Mouse (Mus musculus) hindbrain, embryonic 16.5 days (tissue): ENCODE results near the gene Ugt2b34. TPM values are rescaled to one million over a fixed set of nuclear protein-coding genes. Genes with fewer than 3 reads are reported as not detected.
"Not testable (repeated sequence)": the region's sequence is repeated elsewhere in the genome, so short reads cannot be mapped to it uniquely, and the experiment has no call there.

Experiments
- ATAC-seq: fragments of 200-750 bp; cut with Nextera tagmentation; 2 replicates; pipeline ENCODE4 v1.8.0; 2017; ENCODE audit warnings: moderate TSS enrichment, moderate library complexity
- H3K27ac ChIP-seq: fragments of 300-500 bp; sonication (generic); 2 replicates; pipeline ENCODE4 v1.5.1; 2014; ENCODE audit warnings: low read depth, mild to moderate bottlenecking, control low read depth, low read length, moderate library complexity
- H3K27me3 ChIP-seq: fragments of 300-500 bp; sonication (generic); replicated peaks from 2 replicates; pipeline ENCODE4 v1.6.1; 2014; ENCODE audit warnings: low read length; ENCODE audit not compliant: control insufficient read depth, insufficient read depth
- H3K36me3 ChIP-seq: fragments of 300-500 bp; sonication (generic); 2 replicates; pipeline ENCODE4 v1.6.1; 2014; ENCODE audit warnings: mild to moderate bottlenecking, low read length, moderate library complexity, mixed read lengths; ENCODE audit not compliant: control insufficient read depth, insufficient read depth
- H3K4me1 ChIP-seq: fragments of 300-500 bp; sonication (generic); 2 replicates; pipeline ENCODE4 v1.6.1; 2014; ENCODE audit warnings: low read depth, low read length; ENCODE audit not compliant: control insufficient read depth, insufficient read depth
- H3K4me2 ChIP-seq: fragments of 300-500 bp; sonication (generic); 2 replicates; pipeline ENCODE4 v1.6.1; 2014; ENCODE audit warnings: mild to moderate bottlenecking, low read length, control low read depth, moderate library complexity
- H3K4me3 ChIP-seq: fragments of 300-500 bp; sonication (generic); 2 replicates; pipeline ENCODE4 v1.5.1; 2014; ENCODE audit warnings: mild to moderate bottlenecking, low read length, control low read depth, moderate library complexity
- H3K9ac ChIP-seq: fragments of 300-500 bp; sonication (generic); 2 replicates; pipeline ENCODE4 v1.6.1; 2014; ENCODE audit warnings: low read depth, mild to moderate bottlenecking, control low read depth, low read length, moderate library complexity
- H3K9me3 ChIP-seq: fragments of 300-500 bp; sonication (generic); 2 replicates; pipeline ENCODE4 v1.6.1; 2014; ENCODE audit warnings: mild to moderate bottlenecking, low read length, moderate library complexity; ENCODE audit not compliant: control insufficient read depth
- WGBS: fragments of 180-500 bp; shearing (Covaris S2); extraction: QIAGEN DNeasy Blood & Tissue Kit; methylation state at CpG from one replicate; pipeline ENCODE4 v1.1.7; 2014; 5-methylcytosine and 5-hydroxymethylcytosine counted together
- polyA plus RNA-seq: library from polyadenylated mRNA; unstranded; fragments of >200 nt; fragmentation: Nextera tagmentation; extraction: Ambion mirVana; gene quantifications from 2 replicates; pipeline ENCODE4 v1.2.1, GENCODE M21; 2015

The Ugt2b34 gene
- polyA plus RNA-seq, 1 experiment from 2014 or later, result not detected

DNA sequence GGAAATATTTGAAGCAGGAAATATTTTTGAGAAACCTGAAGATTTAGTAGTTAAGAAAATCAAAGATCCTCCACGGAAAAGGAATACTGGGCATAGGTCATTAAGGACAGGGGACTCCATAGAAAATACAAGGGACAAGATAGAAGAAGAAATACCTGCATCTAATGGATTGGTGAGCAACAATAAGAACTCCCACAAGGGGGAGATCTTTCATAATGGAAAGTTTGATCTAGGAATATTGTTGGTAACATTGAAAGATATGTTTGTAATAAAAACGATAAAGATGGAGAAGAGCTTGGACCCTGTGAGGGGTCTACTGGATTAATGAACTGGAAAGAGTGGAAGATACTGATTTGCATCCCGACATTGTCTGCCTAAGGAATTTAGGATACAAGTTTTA lies 20.1 kb downstream of the Ugt2b34 start:
- Histone ChIP-seq H3K27me3 (no peaks in the 10 kb centered on the region), H3K4me1 (no peaks in the 10 kb centered on the region), H3K9ac (no peak overlapping the region), H3K4me3 (no peak overlapping the region), H3K4me2 (no peak overlapping the region), H3K9me3 (no peaks in the 10 kb centered on the region), H3K36me3 (no peaks in the 10 kb centered on the region), H3K27ac (no peak overlapping the region)
- no peak for ATAC-seq
- WGBS, result 48% methylated on average over 3 of the region's 3 CpGs

DNA sequence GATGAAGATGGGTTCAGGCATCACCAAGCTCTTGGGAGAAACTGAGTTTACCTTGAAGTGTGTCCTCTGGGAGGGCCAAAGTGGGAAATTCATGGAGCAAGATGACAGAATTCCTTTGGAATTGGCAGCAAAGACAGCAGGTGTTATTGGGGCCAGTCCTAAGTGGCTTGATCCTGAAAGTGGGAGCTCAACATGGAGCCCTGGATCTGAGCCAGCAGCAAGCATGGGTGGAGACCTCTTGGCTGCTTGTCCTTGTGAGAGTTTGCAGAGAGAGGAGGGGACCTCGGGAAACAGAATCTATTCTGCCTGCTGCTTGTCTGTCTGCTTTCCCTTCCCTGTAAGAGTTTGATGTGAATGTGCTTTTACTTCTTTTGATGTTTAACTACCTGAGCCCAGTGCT lies 34.9 kb downstream of the Ugt2b34 start:
- H3K9ac ChIP-seq, result no peak overlapping the region
- H3K27ac ChIP-seq, result no peak overlapping the region
- no peaks in the 10 kb centered on the region for H3K27me3 ChIP-seq
- H3K4me3 ChIP-seq, result no peak overlapping the region
- H3K4me2 ChIP-seq, result no peak overlapping the region
- no peaks in the 10 kb centered on the region for H3K36me3 ChIP-seq
- ATAC-seq, result no peak
- whole genome bisulfite sequencing, result 33% methylated on average over 1 of the region's 1 CpGs
- H3K4me1 ChIP-seq, result no peaks in the 10 kb centered on the region
- no peaks in the 10 kb centered on the region for H3K9me3 ChIP-seq

DNA sequence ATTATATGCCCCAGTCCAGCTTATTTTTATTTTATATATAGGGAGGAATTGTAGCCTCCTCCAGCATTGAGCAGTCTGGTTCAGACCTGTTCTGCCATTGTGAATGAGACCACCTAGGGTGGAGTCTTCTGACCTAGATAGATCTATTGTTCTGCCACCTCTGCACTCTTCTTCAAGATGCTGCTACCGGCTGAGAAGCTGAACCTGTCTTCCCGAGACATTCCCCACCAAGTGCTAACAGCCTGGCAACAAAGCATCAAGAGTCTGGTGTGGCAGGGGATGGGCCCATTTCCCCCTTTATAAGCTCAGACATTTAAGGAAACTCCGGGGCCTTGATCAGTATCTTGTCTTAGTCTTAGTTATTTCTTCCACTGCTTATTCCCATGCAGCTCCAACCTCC lies 48.4 kb downstream of the Ugt2b34 start:
- no peak for ATAC-seq
- Histone ChIP-seq H3K9me3 (no peaks in the 10 kb centered on the region), H3K4me1 (no peaks in the 10 kb centered on the region), H3K27ac (no peak overlapping the region), H3K4me3 (no peak overlapping the region), H3K4me2 (no peak overlapping the region), H3K36me3 (no peaks in the 10 kb centered on the region), H3K9ac (no peak overlapping the region), H3K27me3 (no peaks in the 10 kb centered on the region)
- 45% methylated on average over 3 of the region's 3 CpGs for WGBS

DNA sequence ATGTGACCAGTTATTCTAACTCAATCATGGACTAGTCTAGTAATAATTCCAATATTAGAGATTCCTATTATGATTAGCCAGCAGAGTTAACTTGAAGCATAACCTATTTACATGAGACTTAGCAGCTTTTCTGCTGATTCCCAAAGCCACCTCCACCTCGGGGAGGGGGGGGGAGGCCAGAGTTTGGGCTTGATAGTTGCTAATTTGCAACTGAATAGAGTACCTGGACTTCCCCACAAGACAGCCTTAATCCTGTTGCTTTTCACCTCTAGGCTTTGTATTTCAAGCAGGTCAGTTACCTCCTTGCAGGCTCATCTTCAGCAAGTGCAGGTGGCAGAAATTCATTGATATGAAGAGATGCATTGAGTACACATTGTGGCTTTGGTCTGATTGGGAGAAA lies 49.1 kb downstream of the Ugt2b34 start:
- H3K27ac ChIP-seq, result no peak overlapping the region
- H3K4me3 ChIP-seq, result no peak overlapping the region
- H3K4me1 ChIP-seq, result no peaks in the 10 kb centered on the region
- WGBS, result 0% methylated on average over 1 of the region's 1 CpGs
- no peak overlapping the region for H3K9ac ChIP-seq
- no peaks in the 10 kb centered on the region for H3K36me3 ChIP-seq
- ATAC-seq, result no peak
- H3K4me2 ChIP-seq, result no peak overlapping the region
- no peaks in the 10 kb centered on the region for H3K9me3 ChIP-seq
- H3K27me3 ChIP-seq, result no peaks in the 10 kb centered on the region

- not testable (repeated sequence) for H3K36me3 ChIP-seq, H3K27me3 ChIP-seq, H3K27ac ChIP-seq, ATAC-seq, H3K9me3 ChIP-seq, H3K9ac ChIP-seq, H3K4me2 ChIP-seq, H3K4me1 ChIP-seq, H3K4me3 ChIP-seq
- WGBS, result 63% methylated on average over 13 of the region's 13 CpGs
Observed at GRCm38 (mm10) chr5:86856505-86856904, 50.2 kb downstream of the Ugt2b34 start.

- Histone ChIP-seq H3K4me2 (no peak overlapping the region), H3K27ac (no peak overlapping the region), H3K4me3 (no peak overlapping the region), H3K9me3 (no peaks in the 10 kb centered on the region), H3K27me3 (no peaks in the 10 kb centered on the region), H3K36me3 (no peaks in the 10 kb centered on the region), H3K9ac (no peak overlapping the region), H3K4me1 (no peaks in the 10 kb centered on the region)
- 55% methylated on average over 5 of the region's 5 CpGs for WGBS
- ATAC-seq, result no peak
Observed at GRCm38 (mm10) chr5:86851658-86852057, 55.1 kb downstream of the Ugt2b34 start.

DNA sequence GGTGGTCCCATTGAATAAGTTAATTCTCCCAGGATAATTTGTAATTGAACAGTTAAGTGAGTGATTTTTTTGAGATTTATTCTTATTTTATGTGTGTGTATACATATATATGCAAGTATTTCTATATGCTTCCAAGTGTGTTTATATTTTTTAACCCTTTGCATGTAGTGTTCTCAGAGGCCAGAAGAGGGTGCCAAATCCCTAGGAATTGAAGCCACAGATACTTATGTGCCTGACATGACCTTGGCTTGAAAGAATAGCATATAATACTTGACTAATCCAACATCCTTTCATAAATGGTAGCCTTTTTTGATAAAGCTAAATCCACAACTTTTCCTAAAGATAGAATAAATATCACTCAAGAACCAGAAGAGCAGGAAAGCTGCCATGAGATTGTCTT lies 56.6 kb downstream of the Ugt2b34 start:
- H3K9me3 ChIP-seq, result no peaks in the 10 kb centered on the region
- H3K36me3 ChIP-seq, result no peaks in the 10 kb centered on the region
- H3K4me1 ChIP-seq, result no peaks in the 10 kb centered on the region
- no peaks in the 10 kb centered on the region for H3K27me3 ChIP-seq
- ATAC-seq, result 0 out of 2 replicates have a peak, but pooled peaks have one; percentile 52
- H3K9ac ChIP-seq, result no peak overlapping the region
- no peak overlapping the region for H3K27ac ChIP-seq
- H3K4me3 ChIP-seq, result no peak overlapping the region
- no peak overlapping the region for H3K4me2 ChIP-seq

DNA sequence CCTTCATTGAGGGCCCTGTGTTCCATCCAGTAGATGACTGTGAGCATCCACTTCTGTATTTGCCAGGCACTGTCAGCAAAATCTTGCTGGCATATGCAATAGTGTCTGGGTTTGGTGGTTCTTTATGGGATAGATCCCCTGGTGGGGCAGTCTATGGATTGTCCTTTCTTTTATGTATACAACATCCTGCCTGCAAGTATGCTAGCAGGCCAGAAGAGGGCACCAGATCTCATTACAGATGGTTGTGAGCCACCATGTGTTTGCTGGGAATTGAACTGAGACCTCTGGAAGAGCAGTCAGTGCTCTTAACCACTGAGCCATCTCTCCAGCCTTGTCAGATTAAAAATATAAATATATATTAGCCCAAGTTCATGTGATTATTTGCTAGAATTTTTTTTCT lies 65.5 kb downstream of the Ugt2b34 start:
- not testable (repeated sequence) for ATAC-seq, H3K4me2 ChIP-seq, H3K4me3 ChIP-seq, H3K4me1 ChIP-seq, H3K9me3 ChIP-seq, H3K36me3 ChIP-seq, H3K27ac ChIP-seq, H3K27me3 ChIP-seq, H3K9ac ChIP-seq

DNA sequence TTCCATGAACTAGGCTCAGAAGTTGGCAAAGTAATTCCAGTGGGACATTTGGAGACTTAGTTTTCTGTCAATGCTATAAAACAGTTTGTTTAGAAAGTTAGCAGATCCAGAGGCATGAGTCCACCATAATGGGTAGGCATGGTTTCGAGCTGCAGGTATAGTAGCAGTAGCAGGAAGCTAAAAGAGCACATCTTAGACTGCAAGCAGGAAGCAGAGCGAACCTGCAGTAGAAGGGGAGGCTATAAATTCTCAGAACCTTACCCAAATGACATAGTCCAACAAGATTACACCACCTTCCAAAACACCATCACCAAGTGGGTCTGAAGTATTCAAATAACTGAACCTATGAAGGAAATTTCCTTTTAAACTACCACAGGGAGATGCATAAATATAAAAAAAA lies 66.5 kb downstream of the Ugt2b34 start:
- Histone ChIP-seq H3K4me3 (no peak overlapping the region), H3K9ac (no peak overlapping the region), H3K27me3 (no peaks in the 10 kb centered on the region), H3K4me2 (no peak overlapping the region), H3K27ac (no peak overlapping the region), H3K4me1 (no peaks in the 10 kb centered on the region), H3K9me3 (no peaks in the 10 kb centered on the region), H3K36me3 (peaks cover 7% of the 10 kb centered on the region)
- no peak for ATAC-seq
- WGBS, result 97% methylated on average over 2 of the region's 2 CpGs
